Mouse (Mus musculus): ENCODE data around the gene Ddi2.

Ddi2 gene

GRCm38 (mm10) chr4:141746578-141747346 is 23.5 kb upstream of the Ddi2 start, which contains the start of gene Agmat:
Gene Agmat (plus strand): TSS chr4:141746672.
- no peak for ATAC-seq (ENCODE audit: insufficient number of reproducible peaks, low FRiP score, low TSS enrichment)

- ATAC-seq (ENCODE audit: insufficient number of reproducible peaks, low FRiP score, low TSS enrichment) = no peak
Observed at GRCm38 (mm10) chr4:141742381-141742780, 19.2 kb upstream of the Ddi2 start.

- no peak for ATAC-seq (ENCODE audit: insufficient number of reproducible peaks, low FRiP score, low TSS enrichment)
Observed at GRCm38 (mm10) chr4:141741856-141742255, 18.6 kb upstream of the Ddi2 start.

- no peak for ATAC-seq (ENCODE audit: insufficient number of reproducible peaks, low FRiP score, low TSS enrichment)
Observed at GRCm38 (mm10) chr4:141738015-141738414, 14.8 kb upstream of the Ddi2 start.

- ATAC-seq (ENCODE audit: insufficient number of reproducible peaks, low FRiP score, low TSS enrichment) = no peak
Observed at GRCm38 (mm10) chr4:141736856-141737255, 13.6 kb upstream of the Ddi2 start.

GRCm38 (mm10) chr4:141735206-141735560 is 12.0 kb upstream of the Ddi2 start:
- ATAC-seq (ENCODE audit: insufficient number of reproducible peaks, low FRiP score, low TSS enrichment) = peak; percentile 45; the same call in 1 of the 2 replicates

GRCm38 (mm10) chr4:141734446-141735205 is 11.4 kb upstream of the Ddi2 start:
- peak; percentile 95 for ATAC-seq (ENCODE audit: insufficient number of reproducible peaks, low FRiP score, low TSS enrichment)

GRCm38 (mm10) chr4:141731766-141732165 is 8.5 kb upstream of the Ddi2 start:
- no peak for ATAC-seq (ENCODE audit: insufficient number of reproducible peaks, low FRiP score, low TSS enrichment)

GRCm38 (mm10) chr4:141730401-141730800 is 7.2 kb upstream of the Ddi2 start:
- no peak for ATAC-seq (ENCODE audit: insufficient number of reproducible peaks, low FRiP score, low TSS enrichment)

- no peak for ATAC-seq (ENCODE audit: insufficient number of reproducible peaks, low FRiP score, low TSS enrichment)
Observed at GRCm38 (mm10) chr4:141729266-141729665, 6.0 kb upstream of the Ddi2 start.

- ATAC-seq (ENCODE audit: insufficient number of reproducible peaks, low FRiP score, low TSS enrichment) = no peak
Observed at GRCm38 (mm10) chr4:141725738-141726137, 2.5 kb upstream of the Ddi2 start.

- ATAC-seq (ENCODE audit: insufficient number of reproducible peaks, low FRiP score, low TSS enrichment) = no peak
Observed at GRCm38 (mm10) chr4:141725277-141725676, 2.1 kb upstream of the Ddi2 start.

GRCm38 (mm10) chr4:141724594-141724993 is 1.4 kb upstream of the Ddi2 start:
- ATAC-seq (ENCODE audit: insufficient number of reproducible peaks, low FRiP score, low TSS enrichment) = no peak

- ATAC-seq (ENCODE audit: insufficient number of reproducible peaks, low FRiP score, low TSS enrichment) = no peak
Observed at GRCm38 (mm10) chr4:141723673-141724068, 452 bp upstream of the Ddi2 start.

GRCm38 (mm10) chr4:141721961-141722360 is 1.3 kb downstream of the Ddi2 start:
- ATAC-seq (ENCODE audit: insufficient number of reproducible peaks, low FRiP score, low TSS enrichment) = no peak

GRCm38 (mm10) chr4:141720761-141721523 is 2.3 kb downstream of the Ddi2 start:
- no peak for ATAC-seq (ENCODE audit: insufficient number of reproducible peaks, low FRiP score, low TSS enrichment)

- ATAC-seq (ENCODE audit: insufficient number of reproducible peaks, low FRiP score, low TSS enrichment) = no peak
Observed at GRCm38 (mm10) chr4:141719304-141719703, 3.9 kb downstream of the Ddi2 start.

- no peak for ATAC-seq (ENCODE audit: insufficient number of reproducible peaks, low FRiP score, low TSS enrichment)
Observed at GRCm38 (mm10) chr4:141717633-141718032, 5.6 kb downstream of the Ddi2 start.

GRCm38 (mm10) chr4:141715027-141715426 is 8.2 kb downstream of the Ddi2 start:
- ATAC-seq (ENCODE audit: insufficient number of reproducible peaks, low FRiP score, low TSS enrichment) = no peak

- no peak for ATAC-seq (ENCODE audit: insufficient number of reproducible peaks, low FRiP score, low TSS enrichment)
Observed at GRCm38 (mm10) chr4:141713598-141714142, 9.5 kb downstream of the Ddi2 start.

GRCm38 (mm10) chr4:141711250-141711649 is 12.0 kb downstream of the Ddi2 start:
- no peak for ATAC-seq (ENCODE audit: insufficient number of reproducible peaks, low FRiP score, low TSS enrichment)
